Mouse (Mus musculus) limb, embryonic 14.5 days (tissue): ENCODE results near the gene Il22. TPM values are rescaled to one million over a fixed set of nuclear protein-coding genes. Genes with fewer than 3 reads are reported as not detected.
"Not testable (repeated sequence)": the region's sequence is repeated elsewhere in the genome, so short reads cannot be mapped to it uniquely, and the experiment has no call there.

Source experiments
- ATAC-seq: fragments of 200-750 bp; cut with Nextera tagmentation; 2 replicates; pipeline ENCODE4 v1.8.0; 2017; ENCODE audit warnings: low read depth, moderate number of reproducible peaks, moderate TSS enrichment; ENCODE audit not compliant: low FRiP score
- DNase-seq: peaks from one replicate; pipeline ENCODE4 v3.0.0-alpha.2; 2015; ENCODE audit warnings: low spot score
- H3K27ac ChIP-seq: fragments of 300-500 bp; sonication (generic); replicated peaks from 2 replicates; pipeline ENCODE4 v1.5.1; 2014; ENCODE audit warnings: low read depth, mild to moderate bottlenecking, low read length, moderate library complexity, mixed read lengths
- H3K27me3 ChIP-seq: fragments of 300-500 bp; sonication (generic); 2 replicates; pipeline ENCODE4 v1.6.1; 2014; ENCODE audit warnings: low read length, mixed read lengths; ENCODE audit not compliant: control insufficient read depth, insufficient read depth
- H3K36me3 ChIP-seq: fragments of 300-500 bp; sonication (generic); 2 replicates; pipeline ENCODE4 v1.6.1; 2014; ENCODE audit warnings: mild to moderate bottlenecking, low read length, moderate library complexity, mixed read lengths; ENCODE audit not compliant: control insufficient read depth, insufficient read depth
- H3K4me1 ChIP-seq: fragments of 300-500 bp; sonication (generic); 2 replicates; pipeline ENCODE4 v1.6.1; 2014; ENCODE audit warnings: antibody characterized with exemption, low read length, mixed read lengths; ENCODE audit not compliant: control insufficient read depth, insufficient read depth
- H3K4me2 ChIP-seq: fragments of 300-500 bp; sonication (generic); replicated peaks from 2 replicates; pipeline ENCODE4 v1.6.1; 2014; ENCODE audit warnings: low read depth, mild to moderate bottlenecking, low read length, moderate library complexity; ENCODE audit not compliant: severe bottlenecking
- H3K4me3 ChIP-seq: fragments of 300-500 bp; sonication (generic); replicated peaks from 2 replicates; pipeline ENCODE4 v1.5.1; 2014; ENCODE audit warnings: low read length
- H3K9ac ChIP-seq: fragments of 300-500 bp; sonication (generic); 2 replicates; pipeline ENCODE4 v1.6.1; 2014; ENCODE audit warnings: mild to moderate bottlenecking, low read depth, low read length, moderate library complexity; ENCODE audit not compliant: severe bottlenecking
- H3K9me3 ChIP-seq: fragments of 300-500 bp; sonication (generic); 2 replicates; pipeline ENCODE4 v1.6.1; 2016; ENCODE audit warnings: low read length; ENCODE audit not compliant: control insufficient read depth
- POLR2A ChIP-seq: fragments of 200-500 bp; IDR thresholded peaks from 2 replicates; pipeline ENCODE4 v1.8.0; 2012; ENCODE audit warnings: inconsistent platforms, mild to moderate bottlenecking, moderate library complexity, borderline replicate concordance; ENCODE audit not compliant: insufficient read depth, insufficient read length; ENCODE audit errors: extremely low read depth
- WGBS: fragments of 180-500 bp; shearing (Covaris S2); extraction: QIAGEN DNeasy Blood & Tissue Kit; methylation state at CpG from one replicate; pipeline ENCODE4 v1.1.7; 2014; 5-methylcytosine and 5-hydroxymethylcytosine counted together
- polyA plus RNA-seq, 2 experiments: library from polyadenylated mRNA; depleted of rRNA in 1 of 2; stranded (reverse) in 1 of 2; unstranded in 1 of 2; fragments of >200 nt; fragmentation: Nextera tagmentation in 1 of 2; extraction: Ambion mirVana in 1 of 2; gene quantifications; 2 replicates each; pipeline versions ENCODE4 v1.2.1 to v1.2.3; 2012 to 2014

The Il22 gene
- polyA plus RNA-seq, 2 experiments, result not detected

DNA sequence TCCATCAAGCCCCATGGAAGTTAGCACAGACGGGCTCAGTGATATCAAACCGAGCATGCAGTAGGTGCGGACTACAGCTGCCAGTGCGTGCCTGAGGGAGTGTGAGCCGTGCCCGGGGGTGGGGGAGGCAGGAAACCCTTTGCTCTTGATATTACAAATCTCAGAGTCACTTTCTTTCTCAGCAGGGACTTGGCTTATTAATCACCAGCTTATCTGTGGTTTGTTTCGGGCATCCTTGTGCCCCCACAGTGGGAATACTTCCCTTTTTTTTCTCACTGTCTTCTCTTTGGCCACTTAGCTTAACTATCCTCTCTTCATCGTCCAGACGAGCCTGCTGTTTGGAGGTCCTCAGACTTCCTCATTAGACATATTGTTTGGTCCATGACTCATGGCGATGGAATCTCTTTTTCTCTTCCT, 26.0 kb upstream of the Il22 start:
- DNase-seq (no peak), ATAC-seq (no peak)
- Histone ChIP-seq H3K9me3 (no peaks in the 10 kb centered on the region), H3K4me1 (no peaks in the 10 kb centered on the region), H3K4me3 (no peak overlapping the region), H3K27me3 (no peaks in the 10 kb centered on the region), H3K4me2 (no peak overlapping the region), H3K27ac (no peak overlapping the region), H3K9ac (no peak overlapping the region), H3K36me3 (no peaks in the 10 kb centered on the region)
- 87% methylated on average over 10 of the region's 10 CpGs for WGBS
- no peak for TF ChIP-seq POLR2A

DNA sequence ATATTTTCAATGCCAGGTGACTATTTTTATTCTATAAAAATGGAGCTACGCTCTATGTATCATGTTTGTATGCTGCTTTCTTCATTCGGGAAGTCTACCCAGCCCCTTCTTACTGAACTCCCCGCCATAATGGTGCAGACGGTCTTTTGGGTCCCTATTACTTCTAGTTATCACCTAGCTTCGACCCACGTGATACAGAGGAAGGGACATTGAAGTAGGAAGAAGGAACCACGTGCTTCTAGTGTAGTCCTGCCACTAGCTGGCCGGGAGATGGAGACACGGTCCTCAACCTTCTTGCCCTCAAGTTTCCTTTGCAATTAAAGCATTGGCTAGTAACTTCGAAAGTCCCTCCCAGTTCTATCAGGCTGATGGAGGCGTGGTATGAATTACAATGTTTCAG, 25.5 kb upstream of the Il22 start:
- H3K36me3 ChIP-seq, result no peaks in the 10 kb centered on the region
- no peaks in the 10 kb centered on the region for H3K4me1 ChIP-seq
- H3K9me3 ChIP-seq, result no peaks in the 10 kb centered on the region
- ATAC-seq, result no peak
- no peak overlapping the region for H3K4me2 ChIP-seq
- TF ChIP-seq POLR2A, result no peak
- H3K27me3 ChIP-seq, result no peaks in the 10 kb centered on the region
- no peak overlapping the region for H3K4me3 ChIP-seq
- H3K9ac ChIP-seq, result no peak overlapping the region
- WGBS, result 86% methylated on average over 11 of the region's 11 CpGs
- no peak overlapping the region for H3K27ac ChIP-seq
- DNase-seq, result no peak

DNA sequence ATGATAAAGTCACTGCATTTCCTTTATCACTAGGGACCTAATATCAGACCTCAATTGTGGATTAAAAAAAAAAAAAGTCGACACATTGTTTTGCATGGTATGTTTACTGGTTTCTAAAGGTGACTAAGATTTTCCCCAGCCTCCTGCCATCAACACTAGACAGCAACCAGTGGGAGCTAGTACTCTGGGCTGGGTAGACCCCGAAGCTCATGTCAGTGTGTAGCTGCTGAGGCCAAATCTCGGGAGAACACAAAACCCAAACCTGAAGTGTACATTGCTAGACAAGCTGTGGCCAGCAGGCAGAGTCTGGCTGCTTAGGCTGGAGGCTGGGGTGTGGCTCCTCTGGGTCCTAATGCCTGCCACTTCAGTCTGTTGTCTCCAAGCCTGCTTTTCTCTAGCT, 9.6 kb upstream of the Il22 start:
- H3K27ac ChIP-seq, H3K36me3 ChIP-seq, H3K4me2 ChIP-seq, H3K4me3 ChIP-seq, H3K27me3 ChIP-seq, ATAC-seq, H3K9me3 ChIP-seq, DNase-seq, H3K4me1 ChIP-seq, H3K9ac ChIP-seq: not testable (repeated sequence)
- 30% methylated on average over 3 of the region's 3 CpGs for WGBS

DNA sequence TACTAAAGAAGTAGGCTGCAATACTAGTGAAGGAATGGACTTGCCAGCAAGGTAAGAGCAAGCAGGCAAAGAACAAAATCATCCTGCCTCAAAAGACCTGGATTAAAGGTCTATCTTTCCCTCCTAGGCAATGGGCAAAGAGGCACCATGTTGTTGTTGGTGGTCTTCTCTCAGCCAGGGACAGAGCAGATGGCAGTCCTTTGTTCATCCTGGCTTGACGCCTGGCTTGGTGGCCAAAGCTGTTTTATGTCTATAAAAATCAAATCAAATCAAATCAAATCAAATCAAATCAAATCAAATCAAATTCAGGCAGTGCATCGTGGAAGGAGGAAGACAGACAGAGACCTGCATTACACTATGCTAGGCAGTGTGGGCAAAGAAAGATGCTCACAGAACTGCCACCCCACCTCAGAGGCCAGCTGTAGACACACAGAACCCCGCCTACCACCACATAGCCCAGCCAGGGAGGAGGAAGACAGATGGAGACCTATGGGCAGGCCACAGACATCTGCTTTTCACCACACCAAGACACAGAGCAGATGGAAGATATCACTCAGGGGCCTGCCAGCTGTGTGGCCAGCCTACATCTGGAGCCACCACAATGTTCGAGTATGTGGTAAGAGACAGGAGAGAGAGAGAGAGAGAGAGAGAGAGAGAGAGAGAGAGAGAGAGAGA, 11.1 kb downstream of the Il22 start:
- not testable (repeated sequence) for H3K4me1 ChIP-seq, H3K36me3 ChIP-seq, H3K9me3 ChIP-seq, H3K4me3 ChIP-seq, H3K9ac ChIP-seq, H3K27ac ChIP-seq, H3K4me2 ChIP-seq, H3K27me3 ChIP-seq, DNase-seq
- WGBS, result 75% methylated on average over 2 of the region's 4 CpGs
- peak; percentile 53; the same call in 1 of the 2 replicates for ATAC-seq

DNA sequence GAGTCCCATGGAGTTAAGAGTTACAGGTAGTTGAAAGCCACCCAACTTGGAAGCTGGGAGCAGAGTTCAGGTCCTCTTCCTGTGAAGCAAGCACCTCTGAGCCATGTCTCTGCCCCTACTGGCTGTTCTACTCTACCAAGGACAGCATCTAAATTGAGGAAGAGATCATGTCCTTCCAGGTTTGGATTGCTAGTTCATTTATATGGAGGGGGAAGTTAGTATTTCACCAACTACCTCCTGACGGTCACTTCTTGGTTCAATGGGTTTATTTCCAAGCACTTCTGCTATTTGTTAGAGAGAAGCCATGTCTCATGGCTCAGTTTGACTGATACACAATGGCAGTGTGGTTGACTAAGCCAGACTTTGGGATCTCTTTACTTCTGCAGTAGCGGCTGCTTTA, 22.9 kb downstream of the Il22 start:
- not testable (repeated sequence) for DNase-seq, H3K9me3 ChIP-seq, ATAC-seq, H3K36me3 ChIP-seq, H3K9ac ChIP-seq, H3K4me1 ChIP-seq, H3K27ac ChIP-seq, H3K27me3 ChIP-seq, H3K4me3 ChIP-seq, H3K4me2 ChIP-seq
- WGBS, result no CpG with 5 or more reads among the region's 2 CpGs

- no CpG with 5 or more reads among the region's 5 CpGs for WGBS
- not testable (repeated sequence) for H3K27ac ChIP-seq, H3K27me3 ChIP-seq, DNase-seq, H3K4me1 ChIP-seq, H3K36me3 ChIP-seq, H3K9ac ChIP-seq, H3K4me2 ChIP-seq, H3K9me3 ChIP-seq, ATAC-seq, H3K4me3 ChIP-seq
Measured at GRCm38 (mm10) chr10:118232607-118233006, 27.9 kb downstream of the Il22 start.

- H3K4me1 ChIP-seq, H3K4me3 ChIP-seq, H3K27ac ChIP-seq, H3K9me3 ChIP-seq, DNase-seq, ATAC-seq, H3K36me3 ChIP-seq, H3K9ac ChIP-seq, H3K27me3 ChIP-seq, H3K4me2 ChIP-seq: not testable (repeated sequence)
- no CpG with 5 or more reads among the region's 13 CpGs for WGBS
Measured at GRCm38 (mm10) chr10:118240680-118241079, 35.9 kb downstream of the Il22 start, which contains the start of gene Gm32717. Gm32717 (minus strand) TSS chr10:118240780.

DNA sequence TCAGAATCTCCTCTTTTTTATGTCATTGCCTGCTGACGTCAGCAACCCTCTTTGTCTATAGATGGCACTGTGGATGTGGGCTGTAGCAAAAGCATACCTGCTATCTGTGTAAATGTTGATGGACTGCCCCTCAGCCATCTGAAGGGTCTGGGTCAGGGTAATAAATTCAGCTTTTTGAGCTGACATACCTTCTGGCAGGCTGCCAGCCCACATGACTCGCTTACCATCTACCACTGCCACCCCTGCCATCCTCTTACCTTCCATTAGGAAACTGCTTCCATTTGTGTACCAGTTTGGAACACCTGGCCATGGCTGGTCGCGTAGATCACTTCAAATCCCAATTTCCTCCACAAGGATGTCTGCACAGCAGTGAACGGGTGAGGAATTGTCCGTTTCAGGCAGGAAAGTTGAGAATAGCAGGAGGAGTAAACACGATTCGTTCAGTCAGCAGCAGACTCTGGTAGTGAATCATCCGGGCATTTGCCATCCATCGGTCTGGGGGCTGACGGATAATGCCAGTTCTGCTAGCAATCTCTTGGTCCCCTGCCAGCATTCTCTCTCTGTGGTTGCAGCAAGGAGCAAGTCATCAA, 44.4 kb downstream of the Il22 start:
- WGBS, result 83% methylated on average over 11 of the region's 11 CpGs
- not testable (repeated sequence) for DNase-seq

More for the DNA sequence above, 44.4 kb downstream of the Il22 start:
- not testable (repeated sequence) for H3K27ac ChIP-seq, H3K9ac ChIP-seq, H3K4me2 ChIP-seq, H3K4me3 ChIP-seq, H3K4me1 ChIP-seq, H3K27me3 ChIP-seq, H3K36me3 ChIP-seq, ATAC-seq, H3K9me3 ChIP-seq
